Mouse (Mus musculus) frontal cortex, postnatal 25 days (tissue): ENCODE measurements at regions not wholly inside any gene's neighbourhood (a gene's known extent, or its start where the extent isn't known, plus 50 kb on each side); places are given as distances from the start of the nearest gene placed in this dataset.

ENCODE experiments used
- DNase-seq, 2 experiments: peaks; one replicate each; pipeline ENCODE4 v3.0.0; 2022; ENCODE audit warnings: low spot score in 2 of 2

DNA sequence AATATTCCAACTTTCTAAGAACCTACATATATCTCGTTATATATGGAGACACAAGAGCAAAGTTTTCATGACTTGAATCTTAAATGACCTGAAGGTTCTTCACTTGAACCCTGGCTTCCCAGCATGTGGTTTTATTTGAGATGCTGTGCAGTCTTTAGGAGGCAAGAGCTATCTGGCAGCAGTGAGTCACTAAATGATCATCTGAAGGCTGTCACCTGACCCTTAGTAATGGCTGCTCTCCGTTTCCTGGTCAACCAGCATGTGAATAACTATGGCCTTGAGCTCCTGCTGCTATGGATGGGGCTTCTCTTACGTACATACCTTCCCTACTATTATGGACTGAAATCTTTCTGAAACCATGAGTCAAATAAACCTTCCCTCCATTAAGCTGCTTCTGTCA is 149.8 kb upstream of the Zpld1 start:
- no peak for DNase-seq

DNA sequence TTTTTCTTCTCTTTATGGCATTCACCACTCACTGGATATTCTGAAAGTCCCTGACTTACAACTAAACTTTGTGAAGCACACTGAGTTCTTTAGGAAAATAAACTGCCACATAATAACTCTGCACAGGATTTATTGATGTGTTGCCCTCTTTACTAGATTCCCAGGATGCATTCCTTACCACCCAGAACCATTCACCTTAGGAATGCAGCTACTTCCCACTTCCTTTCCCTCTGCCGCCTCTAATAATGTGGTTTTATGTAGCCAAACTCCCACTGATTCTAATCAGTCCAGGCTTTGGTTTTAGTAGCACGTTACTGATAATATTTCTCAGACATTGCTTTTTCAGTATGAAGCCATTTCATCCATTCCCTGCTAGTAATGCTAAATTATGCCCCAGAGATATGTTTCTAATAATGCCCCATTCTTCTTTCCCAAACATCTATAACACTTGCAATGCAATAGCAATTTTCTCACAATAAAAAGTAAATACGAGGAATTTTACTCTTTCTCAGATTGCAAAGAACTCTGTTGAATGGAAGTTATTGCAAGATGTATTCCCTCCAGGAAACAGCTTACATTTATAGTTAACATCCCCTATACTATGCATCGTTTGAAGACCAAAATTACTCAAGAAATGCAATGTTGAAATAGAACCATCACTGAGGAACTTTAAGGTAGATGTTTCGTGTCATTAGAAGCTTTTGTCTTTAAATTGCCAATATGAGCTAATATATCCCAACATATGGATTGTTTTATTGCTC is 145.2 kb upstream of the Zpld1 start:
- no peak for DNase-seq

DNA sequence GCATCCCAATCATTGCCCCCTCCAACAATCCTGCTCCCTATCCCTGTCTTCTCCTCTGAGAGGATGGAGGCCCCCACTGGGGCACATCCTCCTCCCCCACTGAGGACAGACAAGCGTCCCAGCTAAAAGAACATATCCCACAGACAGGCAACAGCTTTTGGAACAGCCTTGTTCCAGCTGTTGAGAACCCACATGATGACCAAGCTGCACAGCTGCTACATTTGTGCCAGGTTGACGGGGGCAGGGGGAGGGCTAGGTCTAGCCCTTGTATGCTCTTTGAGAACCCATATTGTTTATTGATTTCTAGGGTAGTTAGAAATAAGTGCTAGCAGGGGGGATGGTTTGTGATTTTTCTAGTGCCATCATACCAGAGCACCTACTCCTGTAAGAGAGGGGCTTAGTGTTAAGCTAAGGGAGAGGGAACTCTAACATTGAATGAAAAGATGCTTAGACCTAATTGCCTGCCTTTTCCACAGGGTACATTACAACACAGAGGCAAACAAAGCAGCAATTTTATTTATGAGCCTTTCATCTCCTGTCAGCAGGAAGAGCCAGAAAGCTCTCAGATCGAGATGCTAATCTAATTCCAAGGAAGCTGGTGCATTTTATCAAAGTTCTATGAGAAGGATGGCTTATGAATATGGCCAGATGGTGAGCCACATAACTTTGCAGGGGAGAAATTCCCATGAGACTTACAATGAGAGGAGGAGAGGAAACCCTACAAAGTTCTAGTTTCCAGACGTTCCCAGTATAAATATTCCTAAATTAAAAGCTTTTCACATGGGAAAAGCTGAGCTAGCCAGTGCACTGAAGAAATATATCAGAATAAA is 137.6 kb upstream of the Zpld1 start:
- no peak for DNase-seq

DNA sequence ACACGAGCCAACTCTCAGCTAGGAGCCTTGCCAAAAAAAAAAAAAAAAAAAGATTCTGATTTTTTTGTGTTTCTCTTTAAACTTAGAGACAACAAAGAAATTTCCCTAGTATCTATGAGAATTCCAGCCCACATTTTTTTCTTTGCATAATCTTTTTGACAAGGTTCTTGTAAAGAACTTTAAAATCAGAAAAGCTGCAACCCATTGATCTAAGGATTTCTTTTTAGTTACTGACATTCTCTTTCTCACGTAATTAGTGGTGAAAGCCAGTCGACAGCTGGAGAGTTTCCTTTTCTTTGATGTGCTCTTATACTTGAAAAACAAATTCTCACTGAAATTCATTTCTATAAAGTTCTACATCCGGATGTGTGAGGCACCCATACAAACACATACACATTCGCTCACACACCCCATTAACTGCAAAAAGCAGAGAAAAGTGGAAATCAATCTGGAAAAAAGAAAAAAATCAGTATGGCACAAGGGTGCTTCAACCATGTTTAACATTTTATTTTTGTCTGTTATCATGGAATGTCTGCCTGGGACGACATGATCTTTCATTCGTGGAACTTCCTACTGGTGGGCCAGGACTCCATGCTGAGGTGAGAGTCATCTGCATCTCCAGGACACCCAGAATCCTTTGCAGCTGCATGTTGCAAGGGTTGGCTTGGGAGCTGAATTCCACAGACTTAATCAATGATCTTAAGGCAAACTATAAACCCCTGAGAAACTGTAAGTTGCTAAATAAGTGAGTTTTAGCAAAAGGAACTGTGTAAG is 124.0 kb upstream of the Zpld1 start:
- DNase-seq, result no peak

DNA sequence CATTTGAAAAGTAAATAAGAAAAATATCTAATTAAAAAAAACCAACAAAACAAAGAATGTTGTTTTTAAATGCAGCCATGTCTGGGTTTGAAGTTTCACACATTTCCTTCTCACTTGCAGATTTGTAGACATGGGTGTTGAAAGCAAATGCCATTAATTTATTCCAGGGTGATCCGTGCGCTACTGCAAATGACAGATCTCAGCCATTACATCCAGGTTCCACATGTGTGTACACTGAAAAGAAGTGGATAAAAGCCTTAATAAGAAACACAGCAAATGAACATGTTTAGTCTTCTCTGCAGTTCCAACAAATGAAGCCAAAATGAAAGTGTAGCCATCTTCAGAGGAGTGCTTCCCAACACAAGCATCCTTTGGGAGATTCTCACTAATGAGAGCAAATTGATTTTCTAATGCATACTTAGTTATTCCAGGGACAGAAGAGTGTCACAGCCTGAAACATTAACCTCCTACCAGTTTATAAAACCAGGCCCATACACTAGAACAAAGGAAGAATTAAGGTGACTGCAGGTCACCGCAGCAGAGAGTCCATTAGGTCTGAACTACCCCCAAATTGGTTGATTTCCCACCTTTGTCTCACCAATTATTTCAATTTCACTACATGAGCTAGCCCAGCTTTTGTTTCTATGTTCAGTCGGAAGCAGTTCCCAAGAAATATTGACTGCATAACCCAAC is 123.2 kb upstream of the Zpld1 start:
- no peak for DNase-seq

DNA sequence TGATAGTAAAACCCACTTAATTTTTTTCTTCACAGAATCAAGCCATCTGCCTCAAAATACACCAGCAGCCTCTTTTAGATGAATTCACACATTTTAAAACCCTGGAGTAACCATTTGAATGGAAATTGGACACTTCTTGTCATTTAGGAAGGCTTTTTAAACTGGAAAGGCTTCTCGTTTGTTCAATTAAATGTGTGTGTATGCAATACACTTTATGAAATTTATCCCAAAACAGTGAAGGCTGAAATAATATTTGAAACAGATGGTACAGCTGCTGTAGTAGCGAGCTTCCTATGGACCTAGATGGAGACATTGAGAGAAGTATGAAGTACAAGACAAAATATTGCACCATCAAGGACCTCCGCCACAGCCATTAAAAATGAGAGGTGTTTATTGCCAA is 121.1 kb upstream of the Zpld1 start:
- DNase-seq, result no peak

DNA sequence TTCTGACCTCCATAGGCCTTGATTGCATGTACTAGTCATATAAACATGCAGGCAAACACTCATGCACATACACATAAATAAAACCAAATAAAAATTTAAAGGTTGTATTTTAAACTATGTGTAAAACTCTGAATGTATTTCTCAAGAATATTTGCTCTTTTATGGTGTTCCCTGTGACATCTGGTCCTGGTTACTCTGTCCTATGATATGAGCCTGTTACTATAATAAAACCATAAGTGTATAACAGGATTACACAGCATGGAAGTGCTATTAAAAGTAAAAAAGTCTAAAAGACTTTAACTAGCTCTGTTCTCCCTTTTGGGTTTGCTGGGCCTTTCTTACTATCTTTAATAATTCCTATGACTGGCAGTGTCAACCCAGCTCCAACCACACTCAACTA is 103.0 kb upstream of the Zpld1 start:
- DNase-seq, result no peak

DNA sequence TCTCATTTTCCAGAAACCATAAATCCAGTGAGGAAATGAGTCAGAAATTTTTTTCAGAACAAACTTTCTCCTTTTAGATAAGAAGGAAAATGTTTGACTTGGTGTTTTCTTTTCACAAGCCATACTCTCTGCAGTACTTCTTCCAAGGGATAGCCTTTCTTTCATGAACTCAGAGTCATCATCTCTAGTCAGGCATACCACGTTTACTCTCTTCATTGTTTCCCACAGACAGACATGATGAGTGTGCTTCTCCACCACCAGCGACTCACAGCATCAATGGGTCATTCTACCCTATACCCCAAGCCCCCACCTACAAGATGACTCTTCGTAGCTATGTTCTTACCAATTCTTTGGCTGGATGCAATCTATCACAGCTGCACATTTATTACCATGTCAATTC is 97.1 kb upstream of the Zpld1 start:
- no peak for DNase-seq

DNA sequence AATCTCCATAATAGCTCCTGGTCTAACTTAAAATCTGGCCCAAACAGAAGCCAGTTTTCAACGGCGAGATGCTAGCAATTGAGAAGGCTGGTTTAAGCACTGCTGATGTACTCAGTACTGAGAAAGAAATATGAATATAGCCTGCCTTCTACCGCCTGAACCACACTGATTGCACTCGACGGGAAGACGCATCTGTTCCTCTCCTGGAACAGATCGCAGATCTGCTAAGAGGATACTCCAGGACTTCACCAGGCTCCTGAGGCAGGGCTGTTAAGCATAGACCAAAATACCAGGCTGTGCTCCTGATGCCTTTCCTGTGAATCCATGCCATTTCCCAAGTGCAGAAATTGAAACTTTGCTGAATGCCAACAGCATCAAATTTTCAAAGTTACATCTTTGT is 92.6 kb upstream of the Zpld1 start:
- DNase-seq, result no peak

DNA sequence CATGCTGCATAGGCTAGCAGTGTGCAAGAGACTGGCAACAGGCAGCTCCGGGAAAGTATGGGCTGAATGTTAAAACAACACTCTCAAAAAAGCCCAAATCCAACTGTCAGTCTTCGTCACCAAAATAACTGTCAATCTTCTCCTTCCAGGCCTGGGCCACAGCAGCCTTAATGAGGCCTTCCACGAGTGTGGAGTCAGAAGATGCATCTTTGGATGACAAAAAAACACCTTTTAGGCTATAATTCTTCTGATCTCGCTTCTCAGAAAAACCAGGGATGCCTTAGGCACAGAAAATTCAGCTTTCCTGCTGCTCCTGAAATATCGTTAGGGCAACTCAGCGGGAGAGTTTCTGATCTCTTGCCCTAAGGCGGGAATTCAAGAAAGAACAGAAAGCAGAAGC is 82.2 kb upstream of the Zpld1 start:
- no peak for DNase-seq

DNA sequence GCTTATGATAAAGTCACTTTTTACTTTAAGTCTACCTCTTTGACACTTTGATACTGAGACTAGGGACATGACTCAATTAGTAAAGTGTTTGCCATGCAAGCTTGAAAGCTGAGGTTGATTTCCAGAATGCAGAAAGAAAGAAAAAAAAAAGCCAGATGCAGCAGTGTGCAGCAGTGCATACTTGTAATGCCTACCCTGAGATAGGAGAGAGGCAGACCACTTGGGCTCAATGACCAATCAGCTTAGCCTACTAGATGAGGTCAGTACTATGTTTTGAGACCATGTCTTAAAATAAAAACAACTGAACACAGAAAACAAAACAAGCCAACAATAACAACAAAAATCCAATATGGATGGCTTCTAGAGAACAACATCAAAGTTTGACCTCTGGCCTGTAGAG is 81.4 kb upstream of the Zpld1 start:
- no peak for DNase-seq

DNA sequence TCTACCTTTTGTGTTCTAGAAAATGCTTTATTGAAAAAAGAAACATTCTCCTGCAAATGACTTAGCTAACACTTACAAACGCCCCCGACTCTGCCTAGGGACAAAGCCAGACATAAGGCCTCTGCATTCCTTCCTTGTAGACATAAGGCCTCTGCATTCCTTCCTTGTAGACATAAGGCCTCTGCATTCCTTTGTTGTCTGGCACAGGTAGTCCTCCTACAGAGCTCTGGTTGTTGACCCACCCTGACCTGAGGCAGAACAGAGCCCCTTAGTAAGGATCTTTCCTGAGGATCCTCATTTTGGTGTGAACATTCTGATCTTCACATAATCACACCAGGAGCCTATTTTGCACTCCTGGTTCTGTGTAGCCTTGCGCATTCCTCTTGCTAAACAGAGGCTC is 80.9 kb upstream of the Zpld1 start:
- DNase-seq, result no peak

DNA sequence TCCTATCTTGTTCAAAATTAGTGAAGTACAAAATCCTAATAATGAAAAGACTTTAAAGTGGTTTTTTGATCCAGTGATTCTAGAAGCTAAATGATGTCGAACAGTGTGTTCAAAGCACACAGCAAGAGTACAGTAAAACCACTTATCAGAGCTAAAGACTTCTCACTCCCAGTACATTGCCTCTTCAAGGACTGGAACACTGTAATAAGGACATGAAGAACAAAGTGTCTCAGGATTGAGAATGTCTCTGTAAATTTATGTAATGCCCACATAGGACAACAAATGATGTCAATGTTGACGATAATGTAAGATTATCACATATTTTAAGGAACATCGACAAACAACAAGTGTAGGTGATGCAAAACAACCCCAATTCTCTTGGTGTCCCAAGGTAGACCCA is 78.1 kb upstream of the Zpld1 start:
- no peak for DNase-seq

DNA sequence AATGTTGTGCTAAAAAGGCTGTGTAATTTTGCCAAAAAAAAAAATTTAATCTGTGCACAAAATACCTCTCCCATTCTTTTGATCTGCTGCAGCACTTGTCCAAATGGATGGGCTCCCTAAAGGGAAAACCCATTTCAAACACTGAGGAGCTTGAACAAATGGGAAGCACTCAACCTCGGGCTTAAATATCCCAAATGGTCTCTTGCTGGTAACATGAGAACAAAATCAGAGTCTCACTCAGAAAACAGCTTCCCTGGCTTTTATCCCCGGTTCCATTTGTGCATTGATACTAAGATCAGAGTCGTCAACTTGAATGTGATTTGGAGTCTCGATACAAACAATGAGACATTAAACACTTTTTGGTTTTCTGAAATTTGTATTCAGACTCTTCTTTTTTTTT is 59.9 kb upstream of the Zpld1 start:
- no peak for DNase-seq

DNA sequence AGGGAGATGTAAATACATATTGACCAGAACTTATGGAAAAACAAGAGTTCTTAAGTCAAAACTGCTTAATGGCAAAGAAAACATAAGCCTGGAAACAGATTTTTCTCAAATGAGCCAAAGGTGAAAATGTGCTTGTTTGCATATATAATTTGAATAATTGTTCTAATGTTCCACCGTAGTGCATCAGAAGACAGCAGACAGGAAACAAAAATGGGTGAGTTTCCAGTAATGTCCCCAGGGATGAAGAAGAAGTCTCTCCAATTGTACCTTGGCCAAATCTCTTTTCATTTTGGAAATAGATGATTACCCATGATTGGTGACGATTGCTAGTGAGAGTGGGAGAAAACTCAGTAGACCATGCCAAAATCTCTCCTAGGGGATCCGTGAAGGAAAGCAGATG is 58.3 kb upstream of the Zpld1 start:
- no peak for DNase-seq
